Mouse (Mus musculus) CD4-positive, CD25-positive, alpha-beta regulatory T cell, adult 4 months (primary cell): ENCODE measurements around the gene Olfr1410. TPM values are rescaled to one million over a fixed set of nuclear protein-coding genes. Genes with fewer than 3 reads are reported as not detected.

Experiments used
- ATAC-seq: one replicate; pipeline ENCODE4 v1.8.0; 2017
- polyA plus RNA-seq, 2 experiments: library from polyadenylated mRNA; unstranded; fragments of 100-300 nt; shearing (Covaris generic); gene quantifications; one replicate each; pipeline ENCODE4 v1.2.1; 2017

The Olfr1410 gene
- polyA plus RNA-seq, 2 experiments from 2014 or later, result not detected

DNA sequence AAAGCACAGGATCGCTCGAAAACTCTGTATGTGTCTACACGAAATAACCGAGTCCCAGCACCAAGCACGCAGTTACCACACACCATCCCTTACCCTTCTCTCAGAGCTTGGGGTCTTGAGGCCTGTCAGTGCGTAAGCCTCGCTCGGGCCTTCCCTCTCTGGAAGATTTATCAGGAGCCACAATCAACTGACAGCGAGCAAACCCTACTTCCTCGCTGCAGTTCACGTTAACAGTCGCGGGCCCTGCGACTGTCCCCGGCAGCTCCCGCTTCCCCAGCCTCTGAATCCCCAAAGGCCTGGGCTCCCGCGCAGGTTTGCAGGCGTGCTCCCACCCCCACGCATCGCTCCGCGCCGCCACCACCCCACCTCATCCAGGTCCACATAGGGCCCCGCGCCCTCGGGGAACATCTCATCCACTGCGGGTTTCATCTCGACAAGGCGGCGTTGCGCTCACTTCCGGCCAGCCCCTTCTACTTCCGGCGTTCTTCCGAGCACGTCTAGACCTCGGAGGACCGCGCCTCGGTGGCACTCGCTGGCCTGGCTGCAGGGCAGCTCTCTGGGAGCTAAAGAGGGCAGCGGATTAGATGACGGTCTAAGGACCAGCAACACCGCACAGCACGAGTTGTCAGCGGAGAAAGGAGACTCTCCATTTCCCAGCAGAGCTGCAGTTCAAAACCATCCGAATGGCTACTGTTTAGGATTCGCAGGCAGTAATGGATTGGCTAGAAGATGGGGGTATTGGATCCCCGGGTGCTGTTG lies 36.1 kb downstream of the Olfr1410 start, which contains the start of gene Cops9:
TSS of gene Cops9 (minus strand) at position 472 of the 759 bp plus-strand sequence.
- ATAC-seq, result peak; percentile 95

DNA sequence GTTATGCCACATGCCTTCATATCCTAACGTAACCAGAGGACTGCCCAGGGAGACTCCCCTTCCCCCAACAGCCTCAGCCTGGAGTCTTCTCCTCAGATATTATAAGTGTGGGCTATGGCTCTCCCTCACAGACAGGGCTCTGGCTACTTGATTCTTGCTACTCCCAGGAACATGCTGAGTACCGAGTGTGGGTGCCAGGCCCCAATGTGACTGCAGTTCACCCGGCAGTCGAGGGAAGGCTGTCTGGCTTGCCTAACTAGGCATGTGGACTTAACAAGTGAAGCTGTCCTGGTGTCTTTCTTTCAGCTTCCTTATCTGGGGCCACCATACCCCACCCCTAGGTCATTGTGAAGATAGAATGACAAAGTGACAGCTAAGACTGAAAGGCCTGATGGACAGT lies 38.1 kb downstream of the Olfr1410 start:
- ATAC-seq, result no peak

DNA sequence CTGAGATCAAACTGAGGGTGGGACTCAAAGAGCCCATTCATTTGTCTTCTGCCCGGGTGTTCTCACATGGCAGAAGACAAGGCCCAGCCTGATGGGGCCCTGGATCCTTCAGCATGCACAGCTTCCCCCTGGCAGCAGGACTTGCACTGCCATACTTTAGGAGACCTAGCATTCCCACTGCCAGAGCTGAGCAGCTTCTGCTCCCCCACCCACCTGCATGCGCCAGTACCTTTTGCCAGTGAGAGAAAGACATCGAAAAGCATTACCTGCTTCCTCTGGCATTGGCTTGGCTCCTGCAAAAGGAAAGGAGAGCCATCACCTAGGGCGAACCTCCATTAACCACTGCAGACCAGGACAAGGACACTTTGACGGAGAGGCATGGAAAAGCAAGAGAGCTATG lies 39.3 kb downstream of the Olfr1410 start:
- ATAC-seq, result no peak

DNA sequence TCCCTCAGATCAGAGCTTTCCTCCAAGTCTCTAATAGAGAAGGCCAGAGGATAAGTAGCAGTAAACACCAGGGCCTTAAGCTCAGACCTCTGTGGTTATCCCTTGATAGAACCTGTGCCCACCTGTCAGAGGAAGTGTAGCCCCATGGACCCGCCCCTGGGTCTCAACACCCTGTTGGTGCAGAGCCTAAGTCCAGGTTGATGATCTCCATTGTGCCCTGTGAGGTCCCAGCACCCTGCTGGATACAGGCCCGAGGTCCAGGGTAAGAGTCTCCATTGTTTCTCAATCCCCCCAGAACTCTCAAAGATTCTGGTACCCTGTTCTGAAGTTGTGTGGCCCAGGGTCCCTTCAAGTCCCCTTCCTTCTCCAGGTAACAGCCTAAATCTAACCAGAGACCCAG lies 40.5 kb downstream of the Olfr1410 start:
- no peak for ATAC-seq

DNA sequence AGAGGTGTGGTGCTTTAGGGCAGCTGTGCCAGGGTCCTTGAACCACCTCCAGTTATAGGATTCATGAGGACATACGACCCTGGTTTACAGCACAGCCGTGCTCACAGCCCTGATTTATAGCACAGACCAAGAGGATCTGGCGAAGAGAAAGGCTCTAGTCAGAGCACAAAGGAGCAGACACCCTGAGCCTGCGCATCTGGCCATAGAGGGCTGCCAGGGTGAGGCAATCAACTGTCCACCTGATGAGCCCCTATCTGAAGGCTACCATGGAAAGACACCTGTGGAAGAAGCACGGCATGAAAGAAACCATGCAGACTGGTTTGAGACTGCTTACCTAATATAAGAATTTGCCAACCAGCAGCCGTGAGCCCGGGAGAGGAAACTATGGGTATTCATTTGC lies 41.0 kb downstream of the Olfr1410 start:
- no peak for ATAC-seq

DNA sequence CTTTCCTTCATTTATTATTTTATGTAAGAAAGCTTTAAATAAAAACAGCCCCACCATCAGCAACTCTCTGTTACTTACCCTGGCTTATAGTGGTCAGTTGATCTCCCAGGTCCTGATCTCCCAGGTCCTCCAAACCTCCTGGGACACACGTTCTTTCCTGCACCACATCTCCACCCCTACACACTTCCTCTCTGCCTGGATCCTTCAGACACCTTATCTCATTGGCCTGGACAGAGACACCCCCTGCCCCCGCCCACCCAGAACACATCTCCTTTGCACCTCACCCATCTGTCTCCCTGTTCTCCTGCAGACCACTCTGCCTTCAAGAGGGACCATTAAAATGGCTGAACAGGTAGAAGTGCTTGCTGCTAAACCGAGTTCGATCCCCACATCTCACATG lies 41.4 kb downstream of the Olfr1410 start:
- ATAC-seq, result no peak

DNA sequence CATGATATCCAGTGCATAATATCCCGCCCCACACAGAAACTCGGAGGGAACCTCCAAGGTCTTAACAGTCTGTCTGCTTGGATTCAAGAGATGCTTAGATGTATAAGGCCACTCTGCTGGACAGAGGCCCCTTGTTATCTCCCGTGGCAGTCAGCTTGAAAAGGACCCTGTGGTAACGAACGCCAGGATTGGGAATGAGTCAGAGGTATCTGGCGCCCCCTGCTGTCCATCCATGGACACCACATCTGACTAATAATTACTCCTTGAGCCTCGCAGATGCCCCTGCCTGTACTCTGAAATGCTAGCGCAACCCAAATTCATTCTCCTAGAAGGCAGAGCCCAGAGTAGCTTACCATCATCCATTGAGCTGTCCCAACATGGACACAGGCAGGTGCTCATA lies 42.2 kb downstream of the Olfr1410 start:
- ATAC-seq, result peak; percentile 78

DNA sequence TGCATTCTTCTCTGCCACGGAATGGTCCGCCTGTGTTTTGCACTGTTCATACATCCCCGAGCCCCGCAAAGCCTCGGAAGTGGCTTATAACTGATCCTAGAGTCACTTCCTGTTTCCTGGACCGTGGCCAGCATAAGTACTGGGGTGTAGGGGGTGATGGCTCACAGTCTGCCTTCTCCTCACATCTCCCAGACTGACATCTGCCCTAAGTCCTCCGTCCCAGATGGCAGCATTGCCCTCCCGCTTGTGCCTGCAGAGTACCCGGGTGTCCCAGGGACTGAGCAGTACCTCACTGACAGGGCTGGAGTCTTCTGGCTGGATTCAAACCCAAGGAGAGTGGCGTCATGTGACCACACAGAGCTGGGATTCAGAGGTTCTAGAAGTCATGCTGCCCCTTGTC lies 42.6 kb downstream of the Olfr1410 start:
- ATAC-seq, result peak; percentile 58

DNA sequence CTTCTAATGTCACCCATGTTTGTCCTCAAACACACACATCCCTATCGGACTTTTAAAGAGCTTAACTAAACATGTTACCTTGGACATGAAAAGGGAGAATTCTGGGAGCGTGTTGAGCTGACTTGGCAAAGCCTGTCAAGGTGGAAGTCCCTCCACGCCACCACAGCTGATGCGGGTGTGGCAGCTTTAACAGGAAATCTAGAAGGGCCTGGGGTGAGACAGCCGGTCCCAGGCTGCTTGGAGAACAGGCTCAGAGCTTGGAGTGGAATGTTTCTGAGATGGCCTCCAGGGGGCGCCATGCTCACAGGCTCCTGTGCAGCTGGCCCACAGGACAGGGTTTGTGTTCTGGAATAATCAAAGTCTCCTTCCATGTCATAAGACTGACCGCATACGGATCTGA lies 43.1 kb downstream of the Olfr1410 start, which contains the start of gene Otos:
TSS of gene Otos (minus strand) at position 169 of the 400 bp plus-strand sequence.
- ATAC-seq, result peak; percentile 71

DNA sequence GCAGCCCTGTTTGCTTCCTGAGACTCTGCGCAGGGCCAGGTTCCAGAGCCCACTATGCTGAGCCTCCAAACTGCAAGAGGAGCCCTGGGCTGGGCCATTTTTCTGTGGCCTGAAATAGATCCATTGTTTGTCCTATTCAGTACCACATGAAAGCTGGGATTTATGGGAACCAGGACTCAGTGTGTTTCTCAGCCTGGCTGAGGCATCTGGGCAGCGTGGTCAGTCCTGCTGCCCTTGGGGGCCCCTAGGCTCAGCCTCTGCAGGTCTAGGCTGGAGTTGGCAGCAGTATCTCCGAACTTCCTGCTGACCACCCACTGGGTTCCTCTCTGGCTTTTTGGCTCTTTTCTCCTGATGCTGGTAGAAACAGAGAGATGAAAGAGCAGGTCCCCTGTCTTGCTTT lies 45.9 kb downstream of the Olfr1410 start:
- ATAC-seq, result no peak

DNA sequence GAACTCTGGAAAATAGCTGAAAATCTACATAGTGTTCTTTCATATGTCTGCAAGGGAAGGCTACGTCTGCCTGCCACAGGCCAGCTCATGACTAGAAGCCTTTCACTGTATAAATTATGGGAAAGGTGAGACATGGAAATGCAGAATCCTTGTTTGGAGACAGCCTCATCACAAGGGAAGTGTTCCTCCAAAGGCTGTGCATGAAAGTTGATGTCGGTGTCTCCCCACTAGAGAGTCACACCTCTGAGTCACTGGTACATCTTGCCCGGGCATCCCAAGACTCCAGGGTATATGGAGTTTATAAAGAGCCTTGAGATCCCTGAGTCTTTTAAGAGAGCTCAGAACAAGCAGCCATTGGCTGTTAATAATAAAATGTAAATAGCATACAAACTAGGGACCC lies 47.6 kb downstream of the Olfr1410 start:
- no peak for ATAC-seq

DNA sequence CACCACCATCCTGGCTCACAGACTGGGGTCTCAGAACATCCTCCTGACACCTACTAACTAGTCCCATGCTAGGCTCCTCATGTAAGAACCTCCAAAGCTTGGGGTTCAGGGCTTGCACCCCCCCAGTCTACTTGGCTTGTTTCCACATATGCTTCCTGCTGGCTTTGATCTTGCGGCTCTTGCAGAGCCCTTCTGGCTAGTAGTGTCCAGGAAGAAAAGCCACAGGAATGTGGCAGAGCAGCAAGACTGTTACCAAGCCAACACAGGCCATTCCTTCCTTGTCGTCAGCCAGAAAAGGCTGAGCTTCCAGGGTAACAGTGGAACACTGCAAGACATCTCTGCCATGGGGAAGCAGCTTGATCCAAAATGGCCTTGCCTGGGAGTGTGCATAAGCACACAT lies 49.1 kb downstream of the Olfr1410 start:
- ATAC-seq, result no peak

DNA sequence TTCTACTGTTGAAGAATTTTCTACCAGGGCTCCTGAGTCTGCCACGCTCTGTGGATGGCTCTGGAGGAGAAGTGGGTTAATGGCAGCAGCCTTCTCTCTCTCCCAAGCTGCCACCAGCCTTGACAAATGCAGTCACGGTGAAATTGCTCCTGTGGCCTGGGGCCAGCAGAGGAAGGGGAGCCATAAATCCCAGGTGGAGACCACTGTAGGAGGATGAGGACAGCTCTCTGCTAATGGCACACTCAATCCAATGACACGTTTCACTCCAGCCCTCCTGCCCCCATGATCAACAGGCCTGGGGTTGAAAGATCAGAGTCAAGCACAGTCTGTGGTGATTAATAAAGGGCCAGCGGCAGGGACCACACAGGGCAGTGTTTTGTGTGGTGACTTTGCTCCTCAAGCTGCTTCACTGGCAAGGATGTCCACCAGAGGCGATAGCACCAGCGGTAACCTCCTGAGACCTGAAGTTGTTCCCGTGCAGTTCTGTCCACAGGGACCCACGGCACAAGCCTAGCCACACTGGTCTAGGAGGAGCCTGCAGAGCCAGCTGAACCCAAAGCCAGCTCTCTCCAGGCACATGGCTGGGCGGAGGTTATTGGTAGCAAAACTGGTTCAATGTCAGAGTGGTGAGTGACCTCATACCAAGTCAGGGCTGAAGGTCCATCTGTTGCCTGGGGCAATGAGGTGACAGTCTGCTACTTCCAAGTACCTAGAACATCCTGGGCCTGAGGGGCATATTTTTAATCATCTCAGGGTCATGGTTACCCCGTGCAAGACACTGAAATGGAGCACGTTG lies 51.6 kb downstream of the Olfr1410 start:
- no peak for ATAC-seq

DNA sequence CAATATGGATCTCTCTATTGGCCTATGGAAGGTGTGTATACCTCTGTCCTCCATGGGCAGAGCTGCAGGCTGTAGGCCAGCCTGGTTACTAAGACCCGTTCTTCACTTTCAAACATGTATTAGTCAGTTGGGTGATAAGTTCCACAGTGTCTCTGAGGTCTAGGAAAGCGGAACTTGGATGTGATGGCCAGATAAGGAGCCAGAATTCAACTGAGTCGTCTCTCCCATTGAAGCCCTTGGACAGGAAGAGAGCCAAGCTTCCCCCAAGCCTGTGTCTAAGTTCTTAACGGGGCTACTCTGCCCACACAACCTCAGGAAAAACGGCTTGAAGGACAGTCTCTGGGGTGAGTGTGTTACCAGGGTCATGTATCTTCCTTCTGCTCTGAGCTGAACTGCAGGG lies 53.8 kb downstream of the Olfr1410 start:
- no peak for ATAC-seq

Other genes starting within 250 kb of the Olfr1410 start
- gene Ndufa10, start 131.9 kb upstream of the Olfr1410 start, polyA plus RNA-seq, result 100 to 1,000 TPM; 174 to 195 TPM
- not detected for gene Olfr1416, start 120.7 kb upstream of the Olfr1410 start, polyA plus RNA-seq
- not detected for gene Olfr1415, start 109.7 kb upstream of the Olfr1410 start, polyA plus RNA-seq
- gene Olfr1414, start 87.1 kb upstream of the Olfr1410 start, polyA plus RNA-seq, result not detected
- not detected for gene Olfr1413, start 34.5 kb upstream of the Olfr1410 start, polyA plus RNA-seq
- gene Olfr1412, start 20.0 kb upstream of the Olfr1410 start, polyA plus RNA-seq, result not detected
- not detected for gene Olfr1411, start 11.4 kb upstream of the Olfr1410 start, polyA plus RNA-seq
- not detected for gene Olfr12, start 12.0 kb downstream of the Olfr1410 start, polyA plus RNA-seq
- 100 to 1,000 TPM; 161 to 251 TPM for gene Cops9, start 36.2 kb downstream of the Olfr1410 start, polyA plus RNA-seq
- gene Otos, start 43.1 kb downstream of the Olfr1410 start, polyA plus RNA-seq, result 1 to 10 TPM in 1 of 2 experiments, under 1 TPM in 1; 0.94 to 1.8 TPM
- 1 to 10 TPM; 2.0 to 3.0 TPM for gene Gpc1, start 225.9 kb downstream of the Olfr1410 start, polyA plus RNA-seq